Mouse (Mus musculus) kidney, adult 2 months (tissue): Measurements from ENCODE around the gene Foxo3.

Experiments
- CTCF ChIP-seq: fragments of 200-500 bp; conservative IDR thresholded peaks from 2 replicates; pipeline ENCODE4 v1.5.1; 2011; ENCODE audit warnings: low read depth, mild to moderate bottlenecking, control low read depth, low read length, moderate library complexity, mixed read lengths; ENCODE audit not compliant: insufficient read depth, insufficient read length
- POLR2A ChIP-seq: fragments of 200-500 bp; IDR thresholded peaks from one replicate; pipeline ENCODE4 v1.6.1; 2011; ENCODE audit warnings: low read depth, low read length, control low read depth

- no peak for TF ChIP-seq CTCF
- TF ChIP-seq POLR2A: no peak
Observed at GRCm38 (mm10) chr10:42178751-42179150, 97.8 kb downstream of the Foxo3 start.
